Mouse (Mus musculus): ENCODE data around the gene Dynlt1b. TPM values are rescaled to one million over a fixed set of nuclear protein-coding genes. Genes with fewer than 3 reads are reported as not detected.
"Not testable (repeated sequence)": the region's sequence is repeated elsewhere in the genome, so short reads cannot be mapped to it uniquely, and the experiment has no call there.

Dynlt1b gene
- 1,644 and 1,736 TPM in 2 replicates for polyA plus RNA-seq (2012; rRNA removed)

GRCm38 (mm10) chr17:6429945-6430344 lies at the start of gene Dynlt1b:
Dynlt1b (plus strand) TSS chr17:6430112.
- peak within 1 kb of the TSS; percentile 87 for H3K4me3 ChIP-seq (ENCODE audit: control insufficient read depth, low read depth, low read length)
- peak within 1 kb of the TSS; percentile 92 for H3K27ac ChIP-seq (ENCODE audit: control insufficient read depth, insufficient read depth, low read depth, low read length)
- TF ChIP-seq POLR2A (IDR thresholded peaks at IDR 0.05; ENCODE audit: control insufficient read depth, low read depth, low read length) = peak; percentile 100
- H3K4me1 ChIP-seq (ENCODE audit: control insufficient read depth, insufficient read depth, low read length); H3K27me3 ChIP-seq (ENCODE audit: control insufficient read depth, insufficient read depth, low read length); H3K36me3 ChIP-seq (ENCODE audit: control insufficient read depth, insufficient read depth, low read length): not testable (repeated sequence)

- H3K27ac ChIP-seq (ENCODE audit: control insufficient read depth, insufficient read depth, low read depth, low read length); H3K4me3 ChIP-seq (ENCODE audit: control insufficient read depth, low read depth, low read length); H3K27me3 ChIP-seq (ENCODE audit: control insufficient read depth, insufficient read depth, low read length); H3K36me3 ChIP-seq (ENCODE audit: control insufficient read depth, insufficient read depth, low read length); H3K4me1 ChIP-seq (ENCODE audit: control insufficient read depth, insufficient read depth, low read length): not testable (repeated sequence)
Measured at GRCm38 (mm10) chr17:6380182-6380841, 49.6 kb upstream of the Dynlt1b start.

DNA sequence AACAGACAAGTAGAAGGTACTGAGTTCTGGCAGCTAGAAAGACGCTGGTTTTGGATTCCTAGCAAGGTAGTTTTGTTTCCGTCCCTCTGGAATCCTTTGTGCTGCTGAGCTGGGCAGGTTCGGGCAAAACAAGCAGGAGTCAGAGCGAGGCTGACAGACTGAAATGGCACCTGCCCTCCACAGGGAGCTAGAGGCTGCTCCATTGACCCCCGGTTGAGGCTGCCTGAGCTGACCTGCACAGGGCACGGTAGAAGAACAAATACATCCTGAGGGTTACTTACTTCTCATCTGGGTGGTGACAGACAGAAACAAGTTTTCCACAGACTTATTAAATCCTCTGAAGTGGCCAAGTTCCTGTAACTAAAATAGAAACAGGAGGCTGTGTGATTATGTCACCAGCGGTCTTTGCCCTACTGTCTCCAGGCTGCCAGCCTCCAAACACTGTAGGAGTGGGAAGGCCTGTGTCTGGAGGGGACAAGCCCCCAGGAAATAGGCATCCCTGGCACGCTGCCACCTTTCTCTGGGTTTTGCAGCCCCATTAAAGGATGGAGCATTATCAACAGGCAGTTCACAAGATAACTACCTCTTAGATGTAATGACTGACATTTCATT lies 48.7 kb upstream of the Dynlt1b start:
- not testable (repeated sequence) for H3K4me3 ChIP-seq (ENCODE audit: control insufficient read depth, low read depth, low read length); H3K27ac ChIP-seq (ENCODE audit: control insufficient read depth, insufficient read depth, low read depth, low read length); H3K4me1 ChIP-seq (ENCODE audit: control insufficient read depth, insufficient read depth, low read length); H3K27me3 ChIP-seq (ENCODE audit: control insufficient read depth, insufficient read depth, low read length); H3K36me3 ChIP-seq (ENCODE audit: control insufficient read depth, insufficient read depth, low read length)

- H3K27me3 ChIP-seq (ENCODE audit: control insufficient read depth, insufficient read depth, low read length); H3K36me3 ChIP-seq (ENCODE audit: control insufficient read depth, insufficient read depth, low read length); H3K4me1 ChIP-seq (ENCODE audit: control insufficient read depth, insufficient read depth, low read length); H3K4me3 ChIP-seq (ENCODE audit: control insufficient read depth, low read depth, low read length); H3K27ac ChIP-seq (ENCODE audit: control insufficient read depth, insufficient read depth, low read depth, low read length): not testable (repeated sequence)
Measured at GRCm38 (mm10) chr17:6386927-6387326, 43.0 kb upstream of the Dynlt1b start.

DNA sequence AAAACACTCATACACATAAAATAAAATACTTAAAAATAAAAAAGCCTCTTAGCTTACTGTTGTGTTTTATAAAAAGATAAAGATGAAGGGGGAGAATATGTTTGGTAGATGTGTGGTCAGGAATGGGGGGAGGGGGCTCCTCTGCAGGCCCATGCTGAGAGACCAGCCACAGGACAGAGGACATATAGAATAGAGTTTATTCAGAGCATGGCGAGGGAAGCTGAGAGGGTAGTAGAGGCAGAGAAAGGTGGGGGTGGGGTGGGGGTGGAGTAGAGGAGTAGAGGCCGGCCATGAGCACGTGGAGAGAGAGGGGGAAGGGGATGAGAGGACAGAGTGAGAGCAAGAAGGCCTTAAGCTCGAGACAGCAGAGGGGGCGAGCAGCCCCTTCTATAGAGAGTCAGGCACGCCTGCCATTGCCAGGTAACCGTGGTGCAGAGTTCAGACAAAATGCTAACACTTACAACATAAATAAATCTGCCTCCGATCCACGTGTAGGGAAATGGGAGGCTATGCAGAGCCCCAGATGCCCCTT lies 42.5 kb upstream of the Dynlt1b start:
- not testable (repeated sequence) for H3K27ac ChIP-seq (ENCODE audit: control insufficient read depth, insufficient read depth, low read depth, low read length); H3K27me3 ChIP-seq (ENCODE audit: control insufficient read depth, insufficient read depth, low read length); H3K36me3 ChIP-seq (ENCODE audit: control insufficient read depth, insufficient read depth, low read length); H3K4me3 ChIP-seq (ENCODE audit: control insufficient read depth, low read depth, low read length); H3K4me1 ChIP-seq (ENCODE audit: control insufficient read depth, insufficient read depth, low read length)

DNA sequence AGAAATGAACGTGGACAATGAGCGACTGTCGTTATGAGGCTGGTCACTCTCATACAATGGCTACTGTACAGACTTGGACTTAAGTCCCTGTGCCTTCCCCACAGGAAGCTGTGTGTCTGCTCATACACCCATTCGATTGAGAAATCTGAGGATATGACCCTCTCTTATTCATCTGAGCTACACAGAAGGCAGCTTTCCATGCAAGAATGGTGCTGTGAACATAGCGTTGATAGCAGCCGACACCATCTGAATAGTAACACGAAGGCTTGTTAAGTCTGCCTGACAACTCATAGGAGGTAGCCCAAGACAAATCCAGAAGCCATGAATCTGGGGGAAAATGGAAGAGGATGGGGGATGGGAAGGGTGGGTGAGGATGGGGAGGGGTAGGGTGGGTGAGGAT lies 40.4 kb upstream of the Dynlt1b start:
- not testable (repeated sequence) for H3K36me3 ChIP-seq (ENCODE audit: control insufficient read depth, insufficient read depth, low read length); H3K27ac ChIP-seq (ENCODE audit: control insufficient read depth, insufficient read depth, low read depth, low read length); H3K27me3 ChIP-seq (ENCODE audit: control insufficient read depth, insufficient read depth, low read length); H3K4me3 ChIP-seq (ENCODE audit: control insufficient read depth, low read depth, low read length); H3K4me1 ChIP-seq (ENCODE audit: control insufficient read depth, insufficient read depth, low read length)

DNA sequence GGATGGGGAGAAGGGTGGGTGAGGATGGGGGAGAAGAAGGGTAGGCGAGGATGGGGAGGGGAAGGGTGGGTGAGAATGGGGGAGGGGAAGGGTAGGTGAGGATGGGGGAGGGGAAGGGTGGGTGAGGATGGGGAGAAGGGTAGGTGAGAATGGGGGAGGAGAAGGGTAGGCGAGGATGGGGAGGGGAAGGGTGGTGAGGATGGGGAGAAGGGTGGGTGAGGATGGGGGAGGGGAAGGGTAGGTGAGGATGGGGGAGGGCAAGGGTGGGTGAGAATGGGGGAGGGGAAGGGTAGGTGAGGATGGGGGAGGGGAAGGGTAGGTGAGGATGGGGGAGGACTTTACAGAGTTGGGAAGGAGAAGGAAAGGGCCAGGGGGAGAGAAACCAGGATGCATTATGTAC lies 39.2 kb upstream of the Dynlt1b start:
- not testable (repeated sequence) for H3K36me3 ChIP-seq (ENCODE audit: control insufficient read depth, insufficient read depth, low read length); H3K27ac ChIP-seq (ENCODE audit: control insufficient read depth, insufficient read depth, low read depth, low read length); H3K4me3 ChIP-seq (ENCODE audit: control insufficient read depth, low read depth, low read length); H3K4me1 ChIP-seq (ENCODE audit: control insufficient read depth, insufficient read depth, low read length); H3K27me3 ChIP-seq (ENCODE audit: control insufficient read depth, insufficient read depth, low read length)

- H3K4me3 ChIP-seq (ENCODE audit: control insufficient read depth, low read depth, low read length); H3K36me3 ChIP-seq (ENCODE audit: control insufficient read depth, insufficient read depth, low read length); H3K27me3 ChIP-seq (ENCODE audit: control insufficient read depth, insufficient read depth, low read length); H3K4me1 ChIP-seq (ENCODE audit: control insufficient read depth, insufficient read depth, low read length); H3K27ac ChIP-seq (ENCODE audit: control insufficient read depth, insufficient read depth, low read depth, low read length): not testable (repeated sequence)
Measured at GRCm38 (mm10) chr17:6391736-6392135, 38.2 kb upstream of the Dynlt1b start.

- H3K4me1 ChIP-seq (ENCODE audit: control insufficient read depth, insufficient read depth, low read length); H3K27ac ChIP-seq (ENCODE audit: control insufficient read depth, insufficient read depth, low read depth, low read length); H3K36me3 ChIP-seq (ENCODE audit: control insufficient read depth, insufficient read depth, low read length); H3K27me3 ChIP-seq (ENCODE audit: control insufficient read depth, insufficient read depth, low read length); H3K4me3 ChIP-seq (ENCODE audit: control insufficient read depth, low read depth, low read length): not testable (repeated sequence)
Measured at GRCm38 (mm10) chr17:6392473-6393340, 37.2 kb upstream of the Dynlt1b start.

GRCm38 (mm10) chr17:6398079-6398478 lies 31.8 kb upstream of the Dynlt1b start:
- H3K36me3 ChIP-seq (ENCODE audit: control insufficient read depth, insufficient read depth, low read length); H3K27me3 ChIP-seq (ENCODE audit: control insufficient read depth, insufficient read depth, low read length); H3K4me3 ChIP-seq (ENCODE audit: control insufficient read depth, low read depth, low read length); H3K27ac ChIP-seq (ENCODE audit: control insufficient read depth, insufficient read depth, low read depth, low read length); H3K4me1 ChIP-seq (ENCODE audit: control insufficient read depth, insufficient read depth, low read length): not testable (repeated sequence)

GRCm38 (mm10) chr17:6398816-6399215 lies 31.1 kb upstream of the Dynlt1b start:
- not testable (repeated sequence) for H3K27ac ChIP-seq (ENCODE audit: control insufficient read depth, insufficient read depth, low read depth, low read length); H3K36me3 ChIP-seq (ENCODE audit: control insufficient read depth, insufficient read depth, low read length); H3K4me3 ChIP-seq (ENCODE audit: control insufficient read depth, low read depth, low read length); H3K27me3 ChIP-seq (ENCODE audit: control insufficient read depth, insufficient read depth, low read length); H3K4me1 ChIP-seq (ENCODE audit: control insufficient read depth, insufficient read depth, low read length)

Data from testis, adult 2 months (tissue).